ENCODE assay signal across 24 mouse cellular contexts in the genomic region with DNA sequence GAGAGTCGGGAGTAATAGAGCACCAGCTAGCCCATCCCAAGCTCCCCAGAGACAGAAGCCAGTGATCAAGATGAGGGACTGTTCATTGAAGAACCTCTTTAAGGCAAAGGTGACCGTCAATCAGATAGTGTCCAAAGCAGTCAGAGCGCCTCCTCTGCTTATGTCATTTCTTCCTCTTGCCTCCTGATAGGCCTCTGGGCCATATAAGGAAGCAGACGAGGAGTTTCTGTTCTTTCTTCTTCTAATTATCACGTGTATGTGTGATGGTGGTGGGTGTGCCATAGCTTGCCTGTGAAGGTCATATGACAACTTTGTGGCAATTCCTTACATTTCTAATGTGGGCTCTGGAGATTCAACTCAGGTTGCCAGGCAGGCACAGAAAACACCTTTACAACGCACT. TPM values are rescaled to one million over a fixed set of nuclear protein-coding genes. Genes with fewer than 3 reads are reported as not detected.
A peak's percentile ranks its signal among the peaks of the same experiment; 100 is the strongest.
DNase-seq lines count a peak whose midpoint lies in the region; ATAC-seq and TF ChIP-seq lines count a peak whose summit lies in the region.
"Had no signal": no experiment of that assay in that cellular context is flagged by ENCODE, and none has a peak within 500 bp of the region (broad histone marks: within the 10 kb centered on the region; RNA-seq: fewer than 3 reads in every experiment).

No protein-coding gene starts in this region.

- H3K27ac ChIP-seq in heart, embryonic 11.5 days (ENCODE audit: low read depth, low read length), result peak overlapping the region; percentile 95
- no peak overlapping the region for H3K27ac ChIP-seq in CH12.LX (ENCODE audit: insufficient read depth, low read depth)
- H3K27ac ChIP-seq in forebrain, embryonic 14.5 days (ENCODE audit: low read depth, low read length), result no peak overlapping the region
- H3K27ac ChIP-seq in embryonic facial prominence, embryonic 10.5 days (replicated peaks), result no peak overlapping the region
- H3K27ac ChIP-seq: embryonic facial prominence, embryonic 12.5 days; hindbrain, embryonic 12.5 days; kidney, postnatal 0 days; layer of hippocampus, adult 2 months; left cerebral cortex, adult 2 months; limb, embryonic 10.5 days; midbrain, embryonic 12.5 days had no signal

- in situ Hi-C loops in CH12.LX (cut with MboI; ENCODE audit: low pct_ligation_motif_present, low pct_unique_long_range_greater_than_20kb, low sequenced_read_pairs), result no loop called here

- no peak for TF ChIP-seq CTCF in CH12.LX (conservative IDR thresholded peaks at IDR 0.05 in 1 of 2, IDR thresholded peaks at IDR 0.05 in 1 of 2; ENCODE audit: low read depth in 2 of 2, low read length in 2 of 2)

- no peaks in the 10 kb centered on the region for H3K27me3 ChIP-seq in heart, embryonic 11.5 days (ENCODE audit: control insufficient read depth, insufficient read depth, low read length)
- H3K27me3 ChIP-seq in CH12.LX (replicated peaks), result peaks cover 80% of the 10 kb centered on the region
- H3K27me3 ChIP-seq in forebrain, embryonic 14.5 days (replicated peaks; ENCODE audit: control insufficient read depth, insufficient read depth, low read length), result peaks cover 10% of the 10 kb centered on the region; the same call in 1 of the 2 replicates
- H3K27me3 ChIP-seq in embryonic facial prominence, embryonic 10.5 days (replicated peaks; ENCODE audit: low read depth, poor library complexity, severe bottlenecking), result peaks cover 14% of the 10 kb centered on the region
- H3K27me3 ChIP-seq: embryonic facial prominence, embryonic 12.5 days had no signal

- 47% methylated on average over 6 of the region's 6 CpGs for WGBS in heart, embryonic 11.5 days (ENCODE audit: insufficient replicate concordance)
- 76% methylated on average over 6 of the region's 6 CpGs for WGBS in forebrain, embryonic 14.5 days
- 81% methylated on average over 6 of the region's 6 CpGs for WGBS in embryonic facial prominence, embryonic 10.5 days

- peaks cover 42% of the 10 kb centered on the region for H3K4me1 ChIP-seq in heart, embryonic 11.5 days (ENCODE audit: control insufficient read depth, insufficient read depth, low read length)
- peaks cover 8 to 25% of the 10 kb centered on the region in 2 experiments for H3K4me1 ChIP-seq in CH12.LX (ENCODE audit: control insufficient read depth in 1 of 2, insufficient read depth in 2 of 2)
- H3K4me1 ChIP-seq in forebrain, embryonic 14.5 days (ENCODE audit: control insufficient read depth, insufficient read depth, low read length), result peaks cover 10% of the 10 kb centered on the region; the same call in 1 of the 2 replicates
- peaks cover 37% of the 10 kb centered on the region for H3K4me1 ChIP-seq in embryonic facial prominence, embryonic 10.5 days

- TF ChIP-seq EP300 in CH12.LX (IDR thresholded peaks at IDR 0.05; ENCODE audit: low read length), result no peak

- no peak overlapping the region for H3K4me3 ChIP-seq in heart, embryonic 11.5 days (ENCODE audit: low read depth, low read length)
- H3K4me3 ChIP-seq in CH12.LX (replicated peaks in 1 of 3; ENCODE audit: low read depth in 2 of 3, low read length in 2 of 3, poor library complexity in 1 of 3), result no peak overlapping the region
- H3K4me3 ChIP-seq in forebrain, embryonic 14.5 days (ENCODE audit: low read depth, low read length), result no peak overlapping the region
- H3K4me3 ChIP-seq in embryonic facial prominence, embryonic 10.5 days, result no peak overlapping the region
- H3K4me3 ChIP-seq: embryonic facial prominence, embryonic 12.5 days; hindbrain, embryonic 12.5 days; layer of hippocampus, adult 2 months; left cerebral cortex, adult 2 months; limb, embryonic 10.5 days; midbrain, embryonic 12.5 days had no signal

- no peaks in the 10 kb centered on the region for H3K79me2 ChIP-seq in CH12.LX (replicated peaks; ENCODE audit: control insufficient read depth, extremely low read depth, insufficient read depth, poor library complexity, severe bottlenecking)

- H3K9ac ChIP-seq in heart, embryonic 11.5 days (ENCODE audit: low read depth, low read length), result no peak overlapping the region
- no peak overlapping the region for H3K9ac ChIP-seq in CH12.LX (ENCODE audit: insufficient read depth, low read depth)
- H3K9ac ChIP-seq in forebrain, embryonic 14.5 days (ENCODE audit: low read length), result no peak overlapping the region
- H3K9ac ChIP-seq: embryonic facial prominence, embryonic 12.5 days; hindbrain, embryonic 12.5 days; lung, embryonic 14.5 days; midbrain, embryonic 12.5 days had no signal

- DNase-seq in heart, postnatal 10 days, result no peak
- DNase-seq in CH12.LX (ENCODE audit: extremely low read depth), result peak; percentile 32
- DNase-seq in forebrain, embryonic 14.5 days (ENCODE audit: low spot score), result no peak
- no peak for DNase-seq in embryonic facial prominence, embryonic 10.5 days (ENCODE audit: low spot score)
- DNase-seq: adrenal gland, adult 8-10 months; gastrocnemius, postnatal 14 days; lung, embryonic 14.5 days; lung, postnatal 4 days; retina, postnatal 1 day; thymus, postnatal 14 days had no signal

- dilution Hi-C loops in CH12.LX (cut with MboI; ENCODE audit: extremely low pct_ligation_motif_present, extremely low pct_unique_long_range_greater_than_20kb, low sequenced_read_pairs), result no loop called here

- no peak overlapping the region for H3K4me2 ChIP-seq in heart, embryonic 11.5 days
- H3K4me2 ChIP-seq in CH12.LX (ENCODE audit: insufficient read depth, low read depth, poor library complexity, severe bottlenecking), result no peak overlapping the region
- H3K4me2 ChIP-seq in forebrain, embryonic 14.5 days (ENCODE audit: low read length), result no peak overlapping the region
- H3K4me2 ChIP-seq: embryonic facial prominence, embryonic 12.5 days; hindbrain, embryonic 12.5 days; liver, embryonic 11.5 days; lung, embryonic 14.5 days; midbrain, embryonic 12.5 days had no signal

- no peaks in the 10 kb centered on the region for H3K36me3 ChIP-seq in heart, embryonic 11.5 days (ENCODE audit: control insufficient read depth, insufficient read depth, low read length)
- H3K36me3 ChIP-seq in CH12.LX (replicated peaks in 1 of 2; ENCODE audit: control insufficient read depth in 1 of 2, insufficient read depth in 1 of 2, low read length in 1 of 2), result no peaks in the 10 kb centered on the region
- H3K36me3 ChIP-seq in forebrain, embryonic 14.5 days (ENCODE audit: control insufficient read depth, insufficient read depth, low read length), result no peaks in the 10 kb centered on the region
- H3K36me3 ChIP-seq in embryonic facial prominence, embryonic 10.5 days (replicated peaks), result no peaks in the 10 kb centered on the region
- H3K36me3 ChIP-seq: embryonic facial prominence, embryonic 12.5 days; G1E; hindbrain, embryonic 12.5 days; limb, embryonic 10.5 days; midbrain, embryonic 12.5 days had no signal

- H3K9me3 ChIP-seq in heart, embryonic 11.5 days (replicated peaks; ENCODE audit: control insufficient read depth, low read length), result no peaks in the 10 kb centered on the region
- no peaks in the 10 kb centered on the region for H3K9me3 ChIP-seq in CH12.LX (replicated peaks; ENCODE audit: low read length)
- no peaks in the 10 kb centered on the region for H3K9me3 ChIP-seq in forebrain, embryonic 14.5 days (replicated peaks; ENCODE audit: control insufficient read depth, low read length)
- H3K9me3 ChIP-seq in embryonic facial prominence, embryonic 10.5 days, result no peaks in the 10 kb centered on the region
- H3K9me3 ChIP-seq: embryonic facial prominence, embryonic 12.5 days; G1E; hindbrain, embryonic 12.5 days; limb, embryonic 10.5 days; midbrain, embryonic 12.5 days had no signal

- no peak for ATAC-seq in heart, embryonic 11.5 days (replicated peaks; ENCODE audit: insufficient number of reproducible peaks, low FRiP score, low TSS enrichment)
- ATAC-seq in granulocyte monocyte progenitor cell, adult 5-6 weeks (replicated peaks; ENCODE audit: poor library complexity, severe bottlenecking), result peak; percentile 48
- peak; percentile 9; the same call in 1 of the 2 replicates for ATAC-seq in megakaryocyte progenitor cell, adult 5-6 weeks (replicated peaks; ENCODE audit: poor library complexity)
- no peak for ATAC-seq in erythroid progenitor cell, adult 5-6 weeks (replicated peaks; ENCODE audit: low FRiP score, poor library complexity, severe bottlenecking)
- no peak for ATAC-seq in forebrain, embryonic 14.5 days

- intact Hi-C loops in heart, postnatal 10 days (cut with DNase I), result no loop called here

- no peak for TF ChIP-seq RAD21 in CH12.LX (IDR thresholded peaks at IDR 0.05; ENCODE audit: low read depth, low read length)

- no peak for TF ChIP-seq POLR2A in CH12.LX (IDR thresholded peaks at IDR 0.05; ENCODE audit: low read depth, low read length)

RNA-seq across cellular contexts. Expression of a gene that starts 3.3 kb away (rescaled TPM):
- polyA plus RNA-seq in heart, embryonic 11.5 days (2014; fragmentation: Nextera tagmentation; extraction: Ambion mirVana), result 72.2 and 80.6 TPM in 2 replicates
- 100 to 1,000 TPM; 252 to 286 TPM for total RNA-seq in heart, postnatal 10 days (2021)
- total RNA-seq in CH12.LX (2012; rRNA removed) (0.92 and 1.1 TPM in 2 replicates), CH12.LX (2014; rRNA removed) (0.34 and 0.68 TPM in 2 replicates)
- polyA plus RNA-seq in CH12.LX (2012; ENCODE audit: insufficient read length, low read depth), result 1.3 and 1.4 TPM in 2 replicates
- total RNA-seq in granulocyte monocyte progenitor cell, adult 5-6 weeks (2014; fragmentation: Nextera tagmentation), result 4.8 and 6.7 TPM in 2 replicates
- 1.4 and 4.2 TPM in 2 replicates for total RNA-seq in granulocyte monocyte progenitor cell, adult 5-6 weeks (2017)
- total RNA-seq in megakaryocyte progenitor cell, adult 5-6 weeks (2015), result 1.5 and 4.0 TPM in 2 replicates
- total RNA-seq in megakaryocyte progenitor cell, adult 5-6 weeks (2017), result 1.4 and 2.5 TPM in 2 replicates
- total RNA-seq in erythroid progenitor cell, adult 5-6 weeks (2015; ENCODE audit: low replicate concordance), result 7.2 and 10.1 TPM in 2 replicates
- total RNA-seq in erythroid progenitor cell, adult 5-6 weeks (2017; ENCODE audit: low replicate concordance), result 1.9 and 5.5 TPM in 2 replicates
- 33.3 and 50.8 TPM in 2 replicates for polyA plus RNA-seq in forebrain, embryonic 14.5 days (2014; fragmentation: Nextera tagmentation; extraction: Ambion mirVana)
- polyA plus RNA-seq in embryonic facial prominence, embryonic 10.5 days (2016; fragmentation: Nextera tagmentation; extraction: Ambion mirVana), result 45.8 and 52.6 TPM in 2 replicates
- polyA plus RNA-seq: G1E had no signal

RNA-seq across cellular contexts. Expression of a gene that starts 13.8 kb away (rescaled TPM):
- polyA plus RNA-seq in heart, embryonic 11.5 days (2014; fragmentation: Nextera tagmentation; extraction: Ambion mirVana), result 67.2 and 70.6 TPM in 2 replicates
- 10 to 100 TPM; 24.4 to 27.3 TPM for total RNA-seq in heart, postnatal 10 days (2021)
- 0.04 TPM in 1 of 2 replicates, not detected in the other for total RNA-seq in CH12.LX (2012; rRNA removed)
- not detected in 2 replicates for total RNA-seq in CH12.LX (2014; rRNA removed)
- polyA plus RNA-seq in CH12.LX (2012; ENCODE audit: insufficient read length, low read depth), result not detected in 2 replicates
- not detected in 2 replicates for total RNA-seq in granulocyte monocyte progenitor cell, adult 5-6 weeks (2014; fragmentation: Nextera tagmentation)
- total RNA-seq in granulocyte monocyte progenitor cell, adult 5-6 weeks (2017), result 0.26 TPM in 1 of 2 replicates, not detected in the other
- total RNA-seq in megakaryocyte progenitor cell, adult 5-6 weeks (2015), result 0.05 TPM in 1 of 2 replicates, not detected in the other
- total RNA-seq in megakaryocyte progenitor cell, adult 5-6 weeks (2017), result 0.08 TPM in 1 of 2 replicates, not detected in the other
- total RNA-seq in erythroid progenitor cell, adult 5-6 weeks (2015; ENCODE audit: low replicate concordance), result not detected in 2 replicates
- total RNA-seq in erythroid progenitor cell, adult 5-6 weeks (2017; ENCODE audit: low replicate concordance), result not detected in 2 replicates
- 14.5 and 16.3 TPM in 2 replicates for polyA plus RNA-seq in forebrain, embryonic 14.5 days (2014; fragmentation: Nextera tagmentation; extraction: Ambion mirVana)
- 34.1 and 34.9 TPM in 2 replicates for polyA plus RNA-seq in embryonic facial prominence, embryonic 10.5 days (2016; fragmentation: Nextera tagmentation; extraction: Ambion mirVana)
- total RNA-seq: G1E had no signal
- polyA plus RNA-seq: G1E had no signal

RNA-seq across cellular contexts. Expression of a gene that starts 14.7 kb away (rescaled TPM):
- 89.3 and 107 TPM in 2 replicates for polyA plus RNA-seq in heart, embryonic 11.5 days (2014; fragmentation: Nextera tagmentation; extraction: Ambion mirVana)
- total RNA-seq in heart, postnatal 10 days (2021), result 10 to 100 TPM; 58.6 to 59.7 TPM
- total RNA-seq in CH12.LX (2012; rRNA removed) (0.34 and 0.63 TPM in 2 replicates), CH12.LX (2014; rRNA removed) (0.24 and 0.46 TPM in 2 replicates)
- polyA plus RNA-seq in CH12.LX (2012; ENCODE audit: insufficient read length, low read depth), result 0.30 and 0.31 TPM in 2 replicates
- not detected in 2 replicates for total RNA-seq in granulocyte monocyte progenitor cell, adult 5-6 weeks (2014; fragmentation: Nextera tagmentation)
- not detected in 2 replicates for total RNA-seq in granulocyte monocyte progenitor cell, adult 5-6 weeks (2017)
- total RNA-seq in megakaryocyte progenitor cell, adult 5-6 weeks (2015), result not detected in 2 replicates
- not detected in 2 replicates for total RNA-seq in megakaryocyte progenitor cell, adult 5-6 weeks (2017)
- total RNA-seq in erythroid progenitor cell, adult 5-6 weeks (2015; ENCODE audit: low replicate concordance), result not detected in 2 replicates
- not detected in 2 replicates for total RNA-seq in erythroid progenitor cell, adult 5-6 weeks (2017; ENCODE audit: low replicate concordance)
- polyA plus RNA-seq in forebrain, embryonic 14.5 days (2014; fragmentation: Nextera tagmentation; extraction: Ambion mirVana), result 16.1 and 20.8 TPM in 2 replicates
- polyA plus RNA-seq in embryonic facial prominence, embryonic 10.5 days (2016; fragmentation: Nextera tagmentation; extraction: Ambion mirVana), result 61.4 and 67.0 TPM in 2 replicates
- total RNA-seq: common myeloid progenitor, adult 5-6 weeks had no signal
- polyA plus RNA-seq: G1E had no signal

RNA-seq across cellular contexts. Expression of a gene that starts 40.8 kb away (rescaled TPM):
- polyA plus RNA-seq in heart, embryonic 11.5 days (2014; fragmentation: Nextera tagmentation; extraction: Ambion mirVana), result 98.8 and 111 TPM in 2 replicates
- 10 to 100 TPM; 36.9 to 46.3 TPM for total RNA-seq in heart, postnatal 10 days (2021)
- 54.4 and 60.3 TPM in 2 replicates for total RNA-seq in CH12.LX (2012; rRNA removed)
- total RNA-seq in CH12.LX (2014; rRNA removed), result 50.1 and 54.2 TPM in 2 replicates
- 63.5 and 68.2 TPM in 2 replicates for polyA plus RNA-seq in CH12.LX (2012; ENCODE audit: insufficient read length, low read depth)
- 46.9 and 50.7 TPM in 2 replicates for total RNA-seq in granulocyte monocyte progenitor cell, adult 5-6 weeks (2014; fragmentation: Nextera tagmentation)
- total RNA-seq in granulocyte monocyte progenitor cell, adult 5-6 weeks (2017), result 23.3 and 31.3 TPM in 2 replicates
- total RNA-seq in megakaryocyte progenitor cell, adult 5-6 weeks (2015), result 21.4 and 32.9 TPM in 2 replicates
- 31.8 and 37.3 TPM in 2 replicates for total RNA-seq in megakaryocyte progenitor cell, adult 5-6 weeks (2017)
- total RNA-seq in erythroid progenitor cell, adult 5-6 weeks (2015; ENCODE audit: low replicate concordance), result 2.5 TPM in 2 replicates
- 0.26 TPM in 1 of 2 replicates, not detected in the other for total RNA-seq in erythroid progenitor cell, adult 5-6 weeks (2017; ENCODE audit: low replicate concordance)
- 99.6 and 109 TPM in 2 replicates for polyA plus RNA-seq in forebrain, embryonic 14.5 days (2014; fragmentation: Nextera tagmentation; extraction: Ambion mirVana)
- polyA plus RNA-seq in embryonic facial prominence, embryonic 10.5 days (2016; fragmentation: Nextera tagmentation; extraction: Ambion mirVana), result 150 and 156 TPM in 2 replicates

RNA-seq across cellular contexts. Expression of a gene that starts 40.9 kb away (rescaled TPM):
- 0.28 and 0.83 TPM in 2 replicates for polyA plus RNA-seq in heart, embryonic 11.5 days (2014; fragmentation: Nextera tagmentation; extraction: Ambion mirVana)
- under 1 TPM; 0.57 to 0.97 TPM for total RNA-seq in heart, postnatal 10 days (2021)
- total RNA-seq in CH12.LX (2012; rRNA removed) (0.67 and 1.1 TPM in 2 replicates), CH12.LX (2014; rRNA removed) (0.48 and 0.54 TPM in 2 replicates)
- polyA plus RNA-seq in CH12.LX (2012; ENCODE audit: insufficient read length, low read depth), result 0.30 and 0.56 TPM in 2 replicates
- total RNA-seq in granulocyte monocyte progenitor cell, adult 5-6 weeks (2014; fragmentation: Nextera tagmentation), result not detected in 2 replicates
- total RNA-seq in granulocyte monocyte progenitor cell, adult 5-6 weeks (2017), result not detected in 2 replicates
- not detected in 2 replicates for total RNA-seq in megakaryocyte progenitor cell, adult 5-6 weeks (2015)
- total RNA-seq in megakaryocyte progenitor cell, adult 5-6 weeks (2017), result 0.10 and 0.33 TPM in 2 replicates
- not detected in 2 replicates for total RNA-seq in erythroid progenitor cell, adult 5-6 weeks (2015; ENCODE audit: low replicate concordance)
- total RNA-seq in erythroid progenitor cell, adult 5-6 weeks (2017; ENCODE audit: low replicate concordance), result not detected in 2 replicates
- 0.59 and 0.71 TPM in 2 replicates for polyA plus RNA-seq in forebrain, embryonic 14.5 days (2014; fragmentation: Nextera tagmentation; extraction: Ambion mirVana)
- polyA plus RNA-seq in embryonic facial prominence, embryonic 10.5 days (2016; fragmentation: Nextera tagmentation; extraction: Ambion mirVana), result 0.75 and 0.98 TPM in 2 replicates
- total RNA-seq: common myeloid progenitor, adult 5-6 weeks had no signal
- polyA plus RNA-seq: G1E had no signal

Comparison
In these comparisons a context has a peak if more than half of its experiments do, and no peak if none do; other contexts are left out.
1. ATAC-seq: peak in granulocyte monocyte progenitor cell, adult 5-6 weeks (single experiment) and megakaryocyte progenitor cell, adult 5-6 weeks (single experiment); none in heart, embryonic 11.5 days (single experiment), erythroid progenitor cell, adult 5-6 weeks (single experiment) and forebrain, embryonic 14.5 days (single experiment).
2. RNA of a gene that starts 3.3 kb away (total RNA-seq): 252 to 286 TPM in heart, postnatal 10 days; 1.9 to 10.1 TPM in erythroid progenitor cell, adult 5-6 weeks, 1.4 to 6.7 TPM in granulocyte monocyte progenitor cell, adult 5-6 weeks, 1.4 to 4.0 TPM in megakaryocyte progenitor cell, adult 5-6 weeks and 0.34 to 1.1 TPM in CH12.LX; every median in the first group is over 10 times any median in the second.
3. RNA of a gene that starts 13.8 kb away (total RNA-seq): 24.4 to 27.3 TPM in heart, postnatal 10 days; 0.05 to 0.08 TPM in megakaryocyte progenitor cell, adult 5-6 weeks, 0.04 TPM in CH12.LX, 0.26 TPM in granulocyte monocyte progenitor cell, adult 5-6 weeks and not detected in erythroid progenitor cell, adult 5-6 weeks; every median in the first group is over 10 times any median in the second.
4. RNA of a gene that starts 14.7 kb away (total RNA-seq): 58.6 to 59.7 TPM in heart, postnatal 10 days; 0.24 to 0.63 TPM in CH12.LX, not detected in granulocyte monocyte progenitor cell, adult 5-6 weeks, not detected in megakaryocyte progenitor cell, adult 5-6 weeks and not detected in erythroid progenitor cell, adult 5-6 weeks; every median in the first group is over 10 times any median in the second.